Mouse (Mus musculus) intestine, embryonic 15.5 days (tissue): ENCODE measurements around the gene 2300003K06Rik. TPM values are rescaled to one million over a fixed set of nuclear protein-coding genes. Genes with fewer than 3 reads are reported as not detected.
"Not testable (repeated sequence)": the region's sequence is repeated elsewhere in the genome, so short reads cannot be mapped to it uniquely, and the experiment has no call there.

Experiments
- ATAC-seq: fragments of 200-750 bp; cut with Nextera tagmentation; 2 replicates; pipeline ENCODE4 v1.8.0; 2017; ENCODE audit warnings: moderate TSS enrichment, moderate library complexity
- H3K27ac ChIP-seq: fragments of 300-500 bp; sonication (generic); 2 replicates; pipeline ENCODE4 v1.5.1; 2015; ENCODE audit warnings: mild to moderate bottlenecking, inconsistent platforms
- H3K27me3 ChIP-seq: fragments of 300-500 bp; sonication (generic); replicated peaks from 2 replicates; pipeline ENCODE4 v1.6.1; 2015; ENCODE audit warnings: inconsistent platforms
- H3K36me3 ChIP-seq: fragments of 300-500 bp; sonication (generic); 2 replicates; pipeline ENCODE4 v1.6.1; 2015; ENCODE audit warnings: inconsistent platforms
- H3K4me1 ChIP-seq: fragments of 300-500 bp; sonication (generic); replicated peaks from 2 replicates; pipeline ENCODE4 v1.6.1; 2015; ENCODE audit warnings: inconsistent platforms
- H3K4me2 ChIP-seq: fragments of 300-500 bp; sonication (generic); replicated peaks from 2 replicates; pipeline ENCODE4 v1.6.1; 2015; ENCODE audit warnings: mild to moderate bottlenecking, inconsistent platforms
- H3K4me3 ChIP-seq: fragments of 300-500 bp; sonication (generic); replicated peaks from 2 replicates; pipeline ENCODE4 v1.5.1; 2015; ENCODE audit warnings: inconsistent platforms
- H3K9ac ChIP-seq: fragments of 300-500 bp; sonication (generic); 2 replicates; pipeline ENCODE4 v1.6.1; 2015; ENCODE audit warnings: inconsistent platforms
- H3K9me3 ChIP-seq: fragments of 300-500 bp; sonication (generic); 2 replicates; pipeline ENCODE4 v1.6.1; 2016; ENCODE audit warnings: inconsistent platforms
- WGBS: fragments of 180-500 bp; shearing (Covaris S2); methylation state at CpG from one replicate; pipeline ENCODE4 v1.1.7; 2015; 5-methylcytosine and 5-hydroxymethylcytosine counted together
- polyA plus RNA-seq: library from polyadenylated mRNA; unstranded; fragments of >200 nt; fragmentation: Nextera tagmentation; extraction: Ambion mirVana; gene quantifications from 2 replicates; pipeline ENCODE4 v1.2.1, GENCODE M21; 2015

The 2300003K06Rik gene
- polyA plus RNA-seq: not detected in 2 replicates

DNA sequence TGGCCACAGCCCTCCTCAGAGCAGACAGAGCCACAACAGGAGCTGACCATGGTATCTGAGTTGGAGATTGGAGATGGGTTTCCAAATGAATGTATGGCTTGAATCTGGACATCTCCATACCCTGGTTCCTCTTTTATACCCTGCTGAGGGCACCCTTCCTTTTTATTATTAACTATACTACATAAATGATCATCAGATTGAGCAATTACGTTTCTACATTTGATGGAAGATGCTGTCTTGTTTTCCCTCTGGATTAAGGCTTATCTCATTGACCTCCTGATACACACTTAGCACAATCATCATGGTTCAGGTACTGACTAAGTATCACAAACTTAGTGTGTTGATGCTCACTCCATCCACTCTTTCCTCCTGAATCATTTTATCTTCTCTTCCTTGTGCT, at the start of gene 2300003K06Rik:
Gene 2300003K06Rik, minus strand, starts transcription at position 101 of the 400 bp plus-strand sequence.
- WGBS: 70% methylated on average over 1 of the region's 1 CpGs
- no peak within 1 kb of the TSS for H3K9ac ChIP-seq
- no peaks in the 10 kb centered on the region for H3K36me3 ChIP-seq
- H3K4me1 ChIP-seq: no peaks in the 10 kb centered on the region
- no peak within 1 kb of the TSS for H3K4me3 ChIP-seq
- H3K9me3 ChIP-seq: no peaks in the 10 kb centered on the region
- no peaks in the 10 kb centered on the region for H3K27me3 ChIP-seq
- no peak within 1 kb of the TSS for H3K27ac ChIP-seq
- ATAC-seq: no peak
- H3K4me2 ChIP-seq: no peak within 1 kb of the TSS

DNA sequence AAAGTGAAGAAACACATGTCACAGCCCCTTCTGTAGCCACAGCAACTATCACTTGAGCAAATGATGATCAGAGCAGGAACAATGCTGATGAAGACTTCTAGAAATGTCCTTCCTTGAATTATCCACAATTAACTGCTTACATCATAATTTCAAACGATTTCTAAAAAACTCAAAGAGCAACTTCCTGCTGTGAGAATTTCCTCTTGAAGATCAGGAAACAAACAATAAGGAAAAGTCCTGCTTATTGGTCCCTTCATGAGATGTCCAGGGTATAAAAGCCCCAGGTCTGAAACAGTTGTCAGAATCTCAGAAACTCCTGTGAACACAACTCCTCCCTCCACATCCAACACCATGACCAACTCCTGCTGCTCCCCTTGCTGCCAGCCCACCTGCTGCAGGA, 41.0 kb upstream of the 2300003K06Rik start, which contains the start of gene Gm11567:
Gene Gm11567, plus strand, starts transcription at position 301 of the 400 bp plus-strand sequence.
- not testable (repeated sequence) for ATAC-seq, H3K4me2 ChIP-seq, H3K36me3 ChIP-seq, H3K4me1 ChIP-seq, H3K4me3 ChIP-seq, H3K9ac ChIP-seq, H3K27ac ChIP-seq, H3K27me3 ChIP-seq, H3K9me3 ChIP-seq
- WGBS: 62% methylated on average over 1 of the region's 1 CpGs

DNA sequence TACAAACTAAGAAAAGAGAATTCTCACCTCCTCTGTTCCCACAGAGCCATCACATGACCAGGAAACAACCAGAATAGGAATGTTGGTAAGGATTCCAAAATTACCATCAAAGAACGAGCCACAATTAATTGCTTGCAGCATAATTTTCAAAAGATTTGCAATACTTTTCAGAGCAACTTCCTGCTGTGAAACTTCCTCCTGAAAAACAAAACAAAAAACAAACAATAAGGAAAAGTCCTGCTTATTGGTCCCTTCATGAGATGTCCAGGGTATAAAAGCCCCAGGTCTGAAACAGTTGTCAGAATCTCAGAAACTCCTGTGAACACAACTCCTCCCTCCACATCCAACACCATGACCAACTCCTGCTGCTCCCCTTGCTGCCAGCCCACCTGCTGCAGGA, 35.2 kb upstream of the 2300003K06Rik start, which contains the start of gene Krtap9-1:
Gene Krtap9-1, plus strand, starts transcription at position 301 of the 400 bp plus-strand sequence.
- not testable (repeated sequence) for H3K27me3 ChIP-seq, H3K27ac ChIP-seq, H3K4me3 ChIP-seq, H3K9ac ChIP-seq, ATAC-seq, H3K4me1 ChIP-seq, H3K9me3 ChIP-seq, H3K4me2 ChIP-seq, H3K36me3 ChIP-seq
- WGBS: 88% methylated on average over 1 of the region's 1 CpGs

DNA sequence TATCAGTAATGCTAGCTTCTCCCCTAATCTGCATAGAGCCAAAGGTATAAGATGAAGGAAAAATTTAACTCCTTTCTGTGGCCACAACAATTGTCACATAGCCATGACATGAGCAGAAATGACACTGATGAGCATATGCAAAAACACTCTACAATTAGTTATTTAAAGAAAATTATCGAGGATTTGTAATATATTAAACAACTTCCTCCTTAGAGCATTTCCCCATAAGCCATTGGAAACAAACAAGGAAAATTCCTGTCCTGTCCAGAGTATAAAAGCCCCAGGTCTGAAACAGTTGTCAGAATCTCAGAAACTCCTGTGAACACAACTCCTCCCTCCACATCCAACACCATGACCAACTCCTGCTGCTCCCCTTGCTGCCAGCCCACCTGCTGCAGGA, 26.3 kb upstream of the 2300003K06Rik start, which contains the start of gene Gm11559:
Gene Gm11559, plus strand, starts transcription at position 301 of the 400 bp plus-strand sequence.
- not testable (repeated sequence) for H3K27ac ChIP-seq, H3K9me3 ChIP-seq, ATAC-seq, H3K4me1 ChIP-seq, H3K4me3 ChIP-seq, H3K4me2 ChIP-seq, H3K36me3 ChIP-seq, H3K27me3 ChIP-seq, H3K9ac ChIP-seq
- WGBS: 52% methylated on average over 1 of the region's 1 CpGs

DNA sequence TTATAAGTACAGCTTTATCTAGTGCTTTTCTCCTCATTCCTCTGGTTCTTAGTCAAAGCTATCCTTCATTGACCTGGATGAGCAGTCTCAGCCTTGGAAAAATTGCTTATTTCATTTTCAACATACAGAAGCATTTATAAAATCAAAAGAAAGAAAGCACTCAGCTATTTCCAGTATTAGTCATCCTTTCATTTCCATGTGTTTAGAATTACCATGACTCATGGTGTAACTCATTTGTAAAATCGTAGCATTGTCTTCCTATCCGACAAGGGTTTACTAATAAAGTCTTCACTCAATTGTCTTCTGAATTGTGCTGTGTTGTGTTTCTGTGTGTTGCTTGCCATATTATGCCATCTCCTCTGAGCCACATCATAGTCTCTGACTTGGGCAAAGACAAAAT, 20.9 kb upstream of the 2300003K06Rik start:
- Histone ChIP-seq H3K27me3 (no peaks in the 10 kb centered on the region), H3K9ac (no peak overlapping the region), H3K36me3 (no peaks in the 10 kb centered on the region), H3K4me3 (no peak overlapping the region), H3K27ac (no peak overlapping the region), H3K4me2 (no peak overlapping the region), H3K4me1 (no peaks in the 10 kb centered on the region), H3K9me3 (no peaks in the 10 kb centered on the region)
- 75% methylated on average over 2 of the region's 2 CpGs for WGBS
- ATAC-seq: no peak

DNA sequence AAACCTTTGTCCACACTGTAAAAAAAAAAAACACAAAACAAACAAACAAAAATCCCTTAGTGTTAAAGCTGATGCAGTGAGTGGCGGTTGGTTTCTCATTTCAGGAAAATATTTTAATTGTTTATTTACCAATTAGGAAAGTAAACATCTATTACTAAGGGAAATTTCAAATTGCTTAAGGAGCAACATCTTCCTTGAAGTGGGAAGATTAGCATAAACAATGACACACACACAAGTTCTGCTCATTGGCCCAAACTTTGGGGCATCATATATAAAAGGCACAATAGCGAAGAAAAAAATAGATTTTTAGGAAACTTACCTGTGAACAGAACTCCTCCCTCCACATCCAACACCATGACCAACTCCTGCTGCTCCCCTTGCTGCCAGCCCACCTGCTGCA, 19.8 kb upstream of the 2300003K06Rik start, which contains the start of gene Gm11568:
Gene Gm11568, plus strand, starts transcription at position 301 of the 400 bp plus-strand sequence.
- H3K27ac ChIP-seq: no peak within 1 kb of the TSS
- WGBS: 78% methylated on average over 2 of the region's 2 CpGs
- no peaks in the 10 kb centered on the region for H3K4me1 ChIP-seq
- H3K36me3 ChIP-seq: no peaks in the 10 kb centered on the region
- H3K4me3 ChIP-seq: no peak within 1 kb of the TSS
- no peaks in the 10 kb centered on the region for H3K9me3 ChIP-seq
- H3K9ac ChIP-seq: no peak within 1 kb of the TSS
- H3K4me2 ChIP-seq: no peak within 1 kb of the TSS
- ATAC-seq: no peak
- no peaks in the 10 kb centered on the region for H3K27me3 ChIP-seq

DNA sequence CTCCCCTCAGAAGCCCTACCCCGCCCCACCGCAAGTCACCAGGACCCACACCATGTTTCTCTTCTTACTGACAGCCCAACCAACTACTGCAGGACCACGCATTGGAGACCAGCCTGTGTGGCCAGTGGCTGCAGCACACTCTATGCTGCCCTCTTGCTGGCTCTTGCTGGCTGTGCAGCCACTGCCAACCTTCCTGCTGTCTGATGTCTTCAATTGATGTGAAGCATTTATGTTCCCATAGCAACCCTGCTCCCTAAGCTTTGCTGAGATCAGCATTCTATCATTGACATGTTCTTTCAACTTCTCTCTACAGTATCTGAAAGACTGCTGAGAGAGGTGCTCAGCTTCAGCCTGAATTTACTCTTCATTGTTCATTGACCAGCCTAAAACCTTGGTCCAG, 16.3 kb upstream of the 2300003K06Rik start:
- no peak overlapping the region for H3K9ac ChIP-seq
- no peak overlapping the region for H3K27ac ChIP-seq
- WGBS: 59% methylated on average over 3 of the region's 3 CpGs
- H3K4me2 ChIP-seq: no peak overlapping the region
- H3K4me1 ChIP-seq: no peaks in the 10 kb centered on the region
- H3K27me3 ChIP-seq: no peaks in the 10 kb centered on the region
- H3K36me3 ChIP-seq: no peaks in the 10 kb centered on the region
- no peak for ATAC-seq
- H3K9me3 ChIP-seq: no peaks in the 10 kb centered on the region
- no peak overlapping the region for H3K4me3 ChIP-seq

DNA sequence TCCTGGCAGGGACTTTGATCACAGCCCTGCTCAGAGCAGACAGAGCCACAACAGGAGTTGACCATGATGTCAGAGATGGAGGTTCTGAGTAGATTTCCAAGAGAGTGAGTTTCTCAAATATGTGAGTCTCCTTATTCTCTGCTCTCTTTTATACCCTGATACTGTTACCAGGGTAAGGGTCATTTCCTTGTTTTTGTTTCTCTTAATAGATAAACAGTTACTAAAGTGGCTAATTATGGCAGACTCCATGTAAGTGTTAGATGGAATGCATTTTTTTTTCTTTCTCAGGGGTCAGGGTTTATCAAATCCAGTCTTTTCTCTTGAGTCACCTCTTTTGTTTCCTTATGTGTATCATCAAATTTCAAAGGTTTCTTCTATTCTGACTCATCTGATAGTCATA, 13.6 kb upstream of the 2300003K06Rik start, which contains the start of gene Krtap4-16:
Gene Krtap4-16, minus strand, starts transcription at position 101 of the 400 bp plus-strand sequence.
- H3K27me3 ChIP-seq: no peaks in the 10 kb centered on the region
- no peaks in the 10 kb centered on the region for H3K36me3 ChIP-seq
- no peaks in the 10 kb centered on the region for H3K4me1 ChIP-seq
- H3K9me3 ChIP-seq: no peaks in the 10 kb centered on the region
- no peak within 1 kb of the TSS for H3K4me3 ChIP-seq
- H3K27ac ChIP-seq: no peak within 1 kb of the TSS
- H3K9ac ChIP-seq: no peak within 1 kb of the TSS
- ATAC-seq: no peak
- H3K4me2 ChIP-seq: no peak within 1 kb of the TSS

DNA sequence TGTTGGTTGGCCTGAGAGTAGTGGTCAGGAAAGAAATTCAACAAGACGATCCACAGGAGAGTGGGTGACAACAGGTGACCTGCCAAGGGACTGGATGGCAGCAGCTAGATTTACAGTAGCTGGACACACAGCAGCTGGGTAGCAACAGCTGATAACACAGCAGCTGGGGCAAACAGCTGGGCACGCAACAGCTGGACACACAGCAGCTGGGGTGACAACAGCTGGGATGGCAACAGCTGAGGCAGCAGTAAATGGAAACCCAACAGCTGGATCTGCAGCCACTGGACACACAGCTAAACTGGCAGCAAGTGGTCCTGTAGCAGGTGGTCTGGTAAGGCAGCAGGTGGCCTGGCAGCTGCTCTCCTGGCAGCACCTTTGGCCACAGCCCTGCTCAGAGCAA, 8.9 kb upstream of the 2300003K06Rik start:
- Histone ChIP-seq H3K27ac (no peak overlapping the region), H3K27me3 (no peaks in the 10 kb centered on the region), H3K36me3 (no peaks in the 10 kb centered on the region), H3K9ac (no peak overlapping the region), H3K4me2 (no peak overlapping the region), H3K4me3 (no peak overlapping the region), H3K4me1 (no peaks in the 10 kb centered on the region), H3K9me3 (no peaks in the 10 kb centered on the region)
- no peak for ATAC-seq
- WGBS: 89% methylated on average over 2 of the region's 2 CpGs

DNA sequence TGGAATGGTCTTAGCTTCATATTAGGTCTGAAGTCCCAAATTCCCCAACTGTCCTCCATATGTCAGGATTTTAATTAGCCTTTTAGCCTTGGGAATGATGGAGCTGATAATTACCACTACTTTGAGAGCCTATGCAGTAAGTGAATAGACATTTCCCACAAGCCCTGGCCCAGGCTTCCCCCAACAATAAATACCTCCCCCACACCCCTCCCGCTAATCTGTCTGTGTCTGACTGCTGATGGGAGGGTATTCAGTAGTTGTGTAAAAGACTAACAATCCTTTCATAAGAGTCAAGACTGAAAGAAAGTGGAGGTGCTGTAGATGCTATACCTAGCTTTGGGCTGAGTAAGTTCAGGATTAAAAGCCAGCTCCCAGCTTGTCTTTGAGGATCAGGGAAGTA, 4.3 kb upstream of the 2300003K06Rik start:
- H3K4me3 ChIP-seq: no peak overlapping the region
- H3K27ac ChIP-seq: no peak overlapping the region
- WGBS: 57% methylated on average over 1 of the region's 1 CpGs
- H3K27me3 ChIP-seq: no peaks in the 10 kb centered on the region
- no peaks in the 10 kb centered on the region for H3K9me3 ChIP-seq
- no peaks in the 10 kb centered on the region for H3K4me1 ChIP-seq
- H3K9ac ChIP-seq: no peak overlapping the region
- no peak overlapping the region for H3K4me2 ChIP-seq
- no peaks in the 10 kb centered on the region for H3K36me3 ChIP-seq
- no peak for ATAC-seq

DNA sequence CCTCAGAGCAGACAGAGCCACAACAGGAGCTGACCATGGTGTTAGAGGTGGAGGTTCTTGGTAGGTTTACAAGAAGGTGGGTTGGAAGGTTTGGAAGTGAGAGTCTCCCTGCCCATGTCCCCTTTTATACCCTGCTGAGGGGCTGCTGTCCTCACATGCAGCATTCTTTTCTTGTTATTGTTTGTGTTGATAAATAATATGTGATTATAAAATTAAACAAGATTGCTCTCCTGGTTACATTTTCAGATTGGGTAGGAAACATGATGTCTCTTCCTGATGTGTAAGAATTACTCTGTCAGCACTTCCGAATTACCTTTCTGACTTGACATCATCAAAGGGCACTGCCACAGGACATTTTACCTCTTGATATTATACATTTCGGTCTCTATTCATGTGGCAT, 22.3 kb downstream of the 2300003K06Rik start, which contains the start of gene Gm11564:
Gene Gm11564, minus strand, starts transcription at position 101 of the 400 bp plus-strand sequence.
- H3K27ac ChIP-seq, H3K4me2 ChIP-seq, H3K4me3 ChIP-seq, H3K36me3 ChIP-seq, H3K27me3 ChIP-seq, H3K9ac ChIP-seq, ATAC-seq, H3K4me1 ChIP-seq, H3K9me3 ChIP-seq: not testable (repeated sequence)
- WGBS: 87% methylated on average over 2 of the region's 2 CpGs

DNA sequence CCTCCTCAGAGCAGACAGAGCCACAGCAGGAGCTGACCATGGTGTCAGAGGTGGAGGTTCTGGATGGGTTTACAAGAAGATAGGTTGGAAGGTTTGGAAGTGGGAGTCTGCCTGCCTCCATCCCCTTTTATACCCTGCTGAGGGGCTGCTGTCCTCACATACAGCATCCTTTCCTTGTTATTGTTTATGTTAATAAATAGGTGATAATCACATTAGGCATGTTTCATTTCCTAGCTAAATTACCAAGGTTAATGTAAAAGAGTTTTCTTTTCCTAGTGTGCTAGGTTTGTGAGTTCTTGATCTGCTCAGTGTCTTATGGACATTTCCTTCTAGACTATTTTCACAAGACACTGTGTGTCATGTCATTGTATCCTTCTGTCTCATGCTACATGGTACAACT, 28.1 kb downstream of the 2300003K06Rik start, which contains the start of gene Krtap4-13:
Gene Krtap4-13, minus strand, starts transcription at position 101 of the 400 bp plus-strand sequence.
- H3K27me3 ChIP-seq, H3K4me1 ChIP-seq, H3K9ac ChIP-seq, H3K4me2 ChIP-seq, ATAC-seq, H3K9me3 ChIP-seq, H3K4me3 ChIP-seq, H3K36me3 ChIP-seq, H3K27ac ChIP-seq: not testable (repeated sequence)

DNA sequence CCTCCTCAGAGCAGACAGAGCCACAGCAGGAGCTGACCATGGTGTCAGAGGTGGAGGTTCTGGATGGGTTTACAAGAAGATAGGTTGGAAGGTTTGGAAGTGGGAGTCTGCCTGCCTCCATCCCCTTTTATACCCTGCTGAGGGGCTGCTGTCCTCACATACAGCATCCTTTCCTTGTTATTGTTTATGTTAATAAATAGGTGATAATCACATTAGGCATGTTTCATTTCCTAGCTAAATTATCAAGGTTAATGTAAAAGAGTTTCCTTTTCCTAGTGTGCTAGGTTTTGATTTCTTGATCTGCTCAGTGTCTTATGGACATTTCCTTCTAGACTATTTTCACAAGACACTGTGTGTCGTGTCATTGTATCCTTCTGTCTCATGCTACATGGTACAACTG, 33.5 kb downstream of the 2300003K06Rik start, which contains the start of gene Gm11554:
Gene Gm11554, minus strand, starts transcription at position 101 of the 400 bp plus-strand sequence.
- WGBS: no CpG with 5 or more reads among the region's 1 CpGs
- not testable (repeated sequence) for H3K4me2 ChIP-seq, H3K27ac ChIP-seq, H3K4me3 ChIP-seq, H3K36me3 ChIP-seq, H3K9me3 ChIP-seq, H3K4me1 ChIP-seq, H3K27me3 ChIP-seq, H3K9ac ChIP-seq, ATAC-seq
